Mouse (Mus musculus): Measurements from ENCODE around the gene Prrc2b. TPM values are rescaled to one million over a fixed set of nuclear protein-coding genes. Genes with fewer than 3 reads are reported as not detected.

Gene Prrc2b
- total and polyA plus RNA-seq, 3 experiments, result 39.3 to 82.6 (median 78.3) TPM

GRCm38 (mm10) chr2:32105930-32106329, 45.0 kb upstream of the Prrc2b start:
- no peak overlapping the region for H3K9ac ChIP-seq (ENCODE audit: low read depth, low read length)
- H3K4me3 ChIP-seq, result no peak overlapping the region
- DNase-seq, result no peak
- no peaks in the 10 kb centered on the region for H3K36me3 ChIP-seq (ENCODE audit: control insufficient read depth, insufficient read depth, low read length)
- H3K27me3 ChIP-seq (ENCODE audit: control insufficient read depth, insufficient read depth, low read length), result no peaks in the 10 kb centered on the region
- intact Hi-C loops (cut with DNase I), result no loop called here
- no peaks in the 10 kb centered on the region for H3K79me2 ChIP-seq (replicated peaks; ENCODE audit: control insufficient read depth, insufficient read depth, low read length)
- TF ChIP-seq CTCF (IDR thresholded peaks at IDR 0.05) (no peak), POLR2A (IDR thresholded peaks at IDR 0.05; ENCODE audit: insufficient read depth, low read depth, low read length) (no peak), EP300 (IDR thresholded peaks at IDR 0.05; ENCODE audit: insufficient read depth, low read depth, low read length) (no peak)
- peak overlapping the region; percentile 41; the same call in 1 of the 2 replicates for H3K27ac ChIP-seq
- H3K4me1 ChIP-seq (ENCODE audit: control insufficient read depth, insufficient read depth, low read length), result no peaks in the 10 kb centered on the region; the same call in 1 of the 2 replicates
- 72% methylated on average over 7 of the region's 7 CpGs for WGBS

- whole genome bisulfite sequencing, result 100% methylated on average over 1 of the region's 1 CpGs
Observed at GRCm38 (mm10) chr2:32111268-32111667, 39.6 kb upstream of the Prrc2b start.

GRCm38 (mm10) chr2:32112548-32112947, 38.3 kb upstream of the Prrc2b start:
- 64% methylated on average over 2 of the region's 2 CpGs for WGBS

More at GRCm38 (mm10) chr2:32111268-32111667, 39.6 kb upstream of the Prrc2b start:
- no peak overlapping the region for H3K27ac ChIP-seq
- H3K36me3 ChIP-seq (ENCODE audit: control insufficient read depth, insufficient read depth, low read length), result no peaks in the 10 kb centered on the region
- H3K9ac ChIP-seq (ENCODE audit: low read depth, low read length), result no peak overlapping the region
- H3K4me1 ChIP-seq (ENCODE audit: control insufficient read depth, insufficient read depth, low read length), result no peaks in the 10 kb centered on the region
- DNase-seq, result no peak
- no peaks in the 10 kb centered on the region for H3K27me3 ChIP-seq (ENCODE audit: control insufficient read depth, insufficient read depth, low read length)
- no peak for TF ChIP-seq POLR2A (IDR thresholded peaks at IDR 0.05; ENCODE audit: insufficient read depth, low read depth, low read length)
- TF ChIP-seq EP300 (IDR thresholded peaks at IDR 0.05; ENCODE audit: insufficient read depth, low read depth, low read length), result no peak
- TF ChIP-seq CTCF (IDR thresholded peaks at IDR 0.05), result no peak
- H3K79me2 ChIP-seq (replicated peaks; ENCODE audit: control insufficient read depth, insufficient read depth, low read length), result no peaks in the 10 kb centered on the region
- intact Hi-C loops (cut with DNase I), result no loop called here
- H3K4me3 ChIP-seq, result no peak overlapping the region

GRCm38 (mm10) chr2:32115851-32116268, 35.0 kb upstream of the Prrc2b start:
- H3K4me3 ChIP-seq, result no peak overlapping the region
- TF ChIP-seq EP300 (IDR thresholded peaks at IDR 0.05; ENCODE audit: insufficient read depth, low read depth, low read length) (no peak), POLR2A (IDR thresholded peaks at IDR 0.05; ENCODE audit: insufficient read depth, low read depth, low read length) (no peak)
- no peaks in the 10 kb centered on the region for H3K27me3 ChIP-seq (ENCODE audit: control insufficient read depth, insufficient read depth, low read length)
- H3K4me1 ChIP-seq (ENCODE audit: control insufficient read depth, insufficient read depth, low read length), result peaks cover 2% of the 10 kb centered on the region; the same call in 1 of the 2 replicates
- H3K36me3 ChIP-seq (ENCODE audit: control insufficient read depth, insufficient read depth, low read length), result no peaks in the 10 kb centered on the region
- WGBS, result 74% methylated on average over 4 of the region's 4 CpGs
- no peak overlapping the region for H3K27ac ChIP-seq
- intact Hi-C loops (cut with DNase I), result no loop called here
- no peaks in the 10 kb centered on the region for H3K79me2 ChIP-seq (replicated peaks; ENCODE audit: control insufficient read depth, insufficient read depth, low read length)
- no peak for DNase-seq
- H3K9ac ChIP-seq (ENCODE audit: low read depth, low read length), result no peak overlapping the region

More at GRCm38 (mm10) chr2:32112548-32112947, 38.3 kb upstream of the Prrc2b start:
- TF ChIP-seq POLR2A (IDR thresholded peaks at IDR 0.05; ENCODE audit: insufficient read depth, low read depth, low read length), result no peak
- TF ChIP-seq EP300 (IDR thresholded peaks at IDR 0.05; ENCODE audit: insufficient read depth, low read depth, low read length), result no peak
- no peak for TF ChIP-seq CTCF (IDR thresholded peaks at IDR 0.05)
- no peaks in the 10 kb centered on the region for H3K27me3 ChIP-seq (ENCODE audit: control insufficient read depth, insufficient read depth, low read length)
- H3K27ac ChIP-seq, result no peak overlapping the region
- no peak for DNase-seq
- no peak overlapping the region for H3K9ac ChIP-seq (ENCODE audit: low read depth, low read length)
- H3K79me2 ChIP-seq (replicated peaks; ENCODE audit: control insufficient read depth, insufficient read depth, low read length), result no peaks in the 10 kb centered on the region
- intact Hi-C loops (cut with DNase I), result no loop called here
- H3K36me3 ChIP-seq (ENCODE audit: control insufficient read depth, insufficient read depth, low read length), result no peaks in the 10 kb centered on the region
- H3K4me1 ChIP-seq (ENCODE audit: control insufficient read depth, insufficient read depth, low read length), result no peaks in the 10 kb centered on the region
- H3K4me3 ChIP-seq, result no peak overlapping the region

GRCm38 (mm10) chr2:32119802-32120750, 30.8 kb upstream of the Prrc2b start:
- Histone ChIP-seq H3K4me1 (ENCODE audit: control insufficient read depth, insufficient read depth, low read length) (peaks cover 2% of the 10 kb centered on the region; the same call in 1 of the 2 replicates), H3K4me3 (no peak overlapping the region), H3K27ac (peak overlapping the region; percentile 41), H3K9ac (ENCODE audit: low read depth, low read length) (no peak overlapping the region), H3K27me3 (ENCODE audit: control insufficient read depth, insufficient read depth, low read length) (no peaks in the 10 kb centered on the region), H3K36me3 (ENCODE audit: control insufficient read depth, insufficient read depth, low read length) (no peaks in the 10 kb centered on the region), H3K79me2 (replicated peaks; ENCODE audit: control insufficient read depth, insufficient read depth, low read length) (no peaks in the 10 kb centered on the region)
- WGBS, result 83% methylated on average over 20 of the region's 20 CpGs
- intact Hi-C loops (cut with DNase I), result no loop called here
- TF ChIP-seq EP300 (IDR thresholded peaks at IDR 0.05; ENCODE audit: insufficient read depth, low read depth, low read length), result peak; percentile 55; the same call in 1 of the 2 replicates
- TF ChIP-seq POLR2A (IDR thresholded peaks at IDR 0.05; ENCODE audit: insufficient read depth, low read depth, low read length), result no peak
- TF ChIP-seq CTCF (IDR thresholded peaks at IDR 0.05), result no peak
- DNase-seq, result peak; percentile 74

GRCm38 (mm10) chr2:32121150-32121549, 29.7 kb upstream of the Prrc2b start:
- Histone ChIP-seq H3K36me3 (ENCODE audit: control insufficient read depth, insufficient read depth, low read length) (no peaks in the 10 kb centered on the region), H3K4me1 (ENCODE audit: control insufficient read depth, insufficient read depth, low read length) (peaks cover 2% of the 10 kb centered on the region; the same call in 1 of the 2 replicates), H3K9ac (ENCODE audit: low read depth, low read length) (no peak overlapping the region), H3K79me2 (replicated peaks; ENCODE audit: control insufficient read depth, insufficient read depth, low read length) (no peaks in the 10 kb centered on the region), H3K4me3 (no peak overlapping the region), H3K27me3 (ENCODE audit: control insufficient read depth, insufficient read depth, low read length) (no peaks in the 10 kb centered on the region), H3K27ac (no peak overlapping the region)
- WGBS, result 51% methylated on average over 5 of the region's 5 CpGs
- intact Hi-C loops (cut with DNase I), result no loop called here
- DNase-seq, result peak; percentile 49 to 58
- TF ChIP-seq CTCF (IDR thresholded peaks at IDR 0.05) (no peak), POLR2A (IDR thresholded peaks at IDR 0.05; ENCODE audit: insufficient read depth, low read depth, low read length) (no peak), EP300 (IDR thresholded peaks at IDR 0.05; ENCODE audit: insufficient read depth, low read depth, low read length) (0 out of 2 replicates have a peak, but pooled peaks have one; percentile 12)
